Comparison of ENCODE assay signal across 18 mouse cellular contexts in the genomic region with DNA sequence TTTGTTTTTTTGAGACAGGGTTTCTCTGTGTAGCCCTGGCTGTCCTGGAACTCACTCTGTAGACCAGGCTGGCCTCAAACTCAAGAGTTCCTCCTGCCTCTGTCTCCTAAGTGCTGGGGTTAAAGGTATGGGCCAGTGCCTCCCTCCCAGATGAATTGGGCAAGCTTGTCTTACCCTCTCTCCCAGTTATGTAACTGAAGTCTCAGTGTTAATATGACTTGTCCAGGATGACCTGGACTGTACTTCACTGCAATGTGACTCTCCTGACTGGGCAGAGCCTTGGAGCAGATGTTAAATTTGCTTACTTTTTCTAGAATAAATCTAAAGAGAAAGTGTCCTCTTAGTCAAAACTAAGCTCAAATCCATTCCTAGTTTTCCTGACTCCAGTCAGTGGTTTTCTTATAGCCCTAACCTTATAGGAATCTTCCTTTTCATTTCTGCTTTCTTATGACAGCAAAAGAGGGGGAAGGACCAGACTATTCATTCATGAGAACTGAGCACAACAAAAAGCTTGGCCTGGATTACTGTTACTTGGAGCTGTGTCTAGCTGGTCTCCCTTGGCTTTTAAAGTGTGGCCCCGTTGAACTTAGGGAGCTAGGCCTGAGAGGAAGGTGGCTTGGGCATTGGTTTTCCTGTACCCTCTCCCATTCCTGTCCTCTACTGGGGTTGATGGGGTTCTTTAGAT. TPM values are rescaled to one million over a fixed set of nuclear protein-coding genes. Genes with fewer than 3 reads are reported as not detected.
DNase-seq lines count a peak whose midpoint lies in the region; ATAC-seq lines count a peak whose summit lies in the region.
"Had no signal": no experiment of that assay in that cellular context is flagged by ENCODE, and none has a peak within 500 bp of the region (broad histone marks: within the 10 kb centered on the region; RNA-seq: fewer than 3 reads in every experiment).

No protein-coding gene starts in this region.

- DNase-seq in embryonic facial prominence, embryonic 11.5 days (ENCODE audit: low spot score), result peak; percentile 27
- DNase-seq in embryonic facial prominence, embryonic 10.5 days (ENCODE audit: low spot score), result no peak
- DNase-seq in left cerebral cortex, adult 18-20 months (ENCODE audit: low spot score in 2 of 2), result peak; percentile 14 to 24
- DNase-seq in left cerebral cortex, adult 8-10 months (ENCODE audit: low spot score in 2 of 2), result no peak
- DNase-seq in 3T3-L1 (ENCODE audit: low read depth, low spot score), result peak; percentile 15
- DNase-seq in brain, adult 2 months (ENCODE audit: low read depth, low spot score), result peak; percentile 73
- DNase-seq in liver, embryonic 11.5 days (ENCODE audit: low spot score), result no peak
- DNase-seq in yolk sac, embryonic 10.5 days (ENCODE audit: low spot score), result no peak
- DNase-seq: B cell, adult 2 months; cerebellum, postnatal 14 days; heart, adult 2 months; heart, postnatal 14 days; kidney, postnatal 25 days; layer of hippocampus, postnatal 36 days had no signal

- no peak overlapping the region for H3K4me2 ChIP-seq in embryonic facial prominence, embryonic 11.5 days (ENCODE audit: low read depth, low read length)
- no peak overlapping the region for H3K4me2 ChIP-seq in liver, embryonic 11.5 days

- WGBS in embryonic facial prominence, embryonic 11.5 days, result 83% methylated on average over 1 of the region's 1 CpGs
- 67% methylated on average over 1 of the region's 1 CpGs for WGBS in embryonic facial prominence, embryonic 10.5 days
- 58% methylated on average over 1 of the region's 1 CpGs for WGBS in liver, embryonic 11.5 days

- H3K4me3 ChIP-seq in embryonic facial prominence, embryonic 11.5 days (ENCODE audit: low read depth, low read length), result no peak overlapping the region
- H3K4me3 ChIP-seq in embryonic facial prominence, embryonic 10.5 days, result no peak overlapping the region
- no peak overlapping the region for H3K4me3 ChIP-seq in liver, embryonic 11.5 days (ENCODE audit: low read depth, low read length)
- H3K4me3 ChIP-seq: heart, adult 2 months; midbrain, embryonic 10.5 days had no signal

- H3K4me1 ChIP-seq in embryonic facial prominence, embryonic 11.5 days (ENCODE audit: control insufficient read depth, insufficient read depth, low read length), result peaks cover 5% of the 10 kb centered on the region; the same call in 1 of the 2 replicates
- peaks cover 33% of the 10 kb centered on the region for H3K4me1 ChIP-seq in embryonic facial prominence, embryonic 10.5 days
- peaks cover 15% of the 10 kb centered on the region for H3K4me1 ChIP-seq in liver, embryonic 11.5 days (replicated peaks; ENCODE audit: control insufficient read depth, insufficient read depth, low read length)

- no peaks in the 10 kb centered on the region for H3K36me3 ChIP-seq in embryonic facial prominence, embryonic 11.5 days (replicated peaks; ENCODE audit: control insufficient read depth, insufficient read depth, low read depth, low read length)
- no peaks in the 10 kb centered on the region for H3K36me3 ChIP-seq in embryonic facial prominence, embryonic 10.5 days (replicated peaks)
- no peaks in the 10 kb centered on the region for H3K36me3 ChIP-seq in liver, embryonic 11.5 days (ENCODE audit: control insufficient read depth, insufficient read depth, low read length)
- H3K36me3 ChIP-seq: G1E; midbrain, embryonic 10.5 days had no signal

- H3K27ac ChIP-seq in embryonic facial prominence, embryonic 11.5 days (replicated peaks; ENCODE audit: low read depth, low read length), result no peak overlapping the region
- no peak overlapping the region for H3K27ac ChIP-seq in embryonic facial prominence, embryonic 10.5 days (replicated peaks)
- no peak overlapping the region for H3K27ac ChIP-seq in liver, embryonic 11.5 days (ENCODE audit: low read depth, low read length)
- H3K27ac ChIP-seq: heart, adult 2 months; midbrain, embryonic 10.5 days had no signal

- H3K9ac ChIP-seq in embryonic facial prominence, embryonic 11.5 days (replicated peaks; ENCODE audit: low read length), result no peak overlapping the region
- no peak overlapping the region for H3K9ac ChIP-seq in liver, embryonic 11.5 days (ENCODE audit: low read depth, low read length)

- no peak for ATAC-seq in embryonic facial prominence, embryonic 11.5 days (replicated peaks; ENCODE audit: insufficient number of reproducible peaks, low FRiP score, low TSS enrichment, low read depth)
- ATAC-seq in liver, embryonic 11.5 days (replicated peaks; ENCODE audit: low FRiP score), result no peak
- ATAC-seq: inflammation-experienced regulatory T-cells, adult 6 months had no signal

- no peaks in the 10 kb centered on the region for H3K9me3 ChIP-seq in embryonic facial prominence, embryonic 11.5 days (replicated peaks; ENCODE audit: control insufficient read depth, low read length)
- no peaks in the 10 kb centered on the region for H3K9me3 ChIP-seq in embryonic facial prominence, embryonic 10.5 days
- H3K9me3 ChIP-seq in liver, embryonic 11.5 days (ENCODE audit: control insufficient read depth, low read length), result no peaks in the 10 kb centered on the region
- H3K9me3 ChIP-seq: G1E; midbrain, embryonic 10.5 days had no signal

- peaks cover 16% of the 10 kb centered on the region for H3K27me3 ChIP-seq in embryonic facial prominence, embryonic 11.5 days (ENCODE audit: control insufficient read depth, insufficient read depth, low read length)
- peaks cover 54% of the 10 kb centered on the region for H3K27me3 ChIP-seq in embryonic facial prominence, embryonic 10.5 days (replicated peaks; ENCODE audit: low read depth, poor library complexity, severe bottlenecking)
- peaks cover 36% of the 10 kb centered on the region for H3K27me3 ChIP-seq in liver, embryonic 11.5 days (replicated peaks; ENCODE audit: control insufficient read depth, insufficient read depth, low read length)

RNA-seq across cellular contexts. Expression of gene Edc3, which starts 9.7 kb away (rescaled TPM):
- polyA plus RNA-seq in embryonic facial prominence, embryonic 11.5 days (2014; fragmentation: Nextera tagmentation; extraction: Ambion mirVana), result 28.1 and 29.1 TPM in 2 replicates
- polyA plus RNA-seq in embryonic facial prominence, embryonic 10.5 days (2016; fragmentation: Nextera tagmentation; extraction: Ambion mirVana), result 45.5 and 46.7 TPM in 2 replicates
- total RNA-seq in left cerebral cortex, adult 18-20 months (2021), result 10 to 100 TPM; 15.2 to 16.0 TPM
- 10 to 100 TPM; 13.4 to 16.5 (median 14.6) TPM for total RNA-seq in left cerebral cortex, adult 8-10 months (2022)
- polyA plus RNA-seq in liver, embryonic 11.5 days (2014; fragmentation: Nextera tagmentation; extraction: Ambion mirVana), result 22.2 and 23.5 TPM in 2 replicates

RNA-seq across cellular contexts. Expression of gene Cyp1a1, which starts 10.9 kb away (rescaled TPM):
- polyA plus RNA-seq in embryonic facial prominence, embryonic 11.5 days (2014; fragmentation: Nextera tagmentation; extraction: Ambion mirVana), result not detected in 2 replicates
- 0.07 TPM in 1 of 2 replicates, not detected in the other for polyA plus RNA-seq in embryonic facial prominence, embryonic 10.5 days (2016; fragmentation: Nextera tagmentation; extraction: Ambion mirVana)
- total RNA-seq in left cerebral cortex, adult 18-20 months (2021), result under 1 TPM in 1 of 2 experiments, not detected in 1; 0.16 TPM
- under 1 TPM; 0.14 to 0.25 (median 0.19) TPM for total RNA-seq in left cerebral cortex, adult 8-10 months (2022)
- 0.66 and 0.92 TPM in 2 replicates for polyA plus RNA-seq in liver, embryonic 11.5 days (2014; fragmentation: Nextera tagmentation; extraction: Ambion mirVana)
- total RNA-seq: G1E; heart, postnatal 14 days had no signal
- polyA plus RNA-seq: G1E; neural tube, embryonic 11.5 days had no signal

RNA-seq across cellular contexts. Expression of gene Cyp1a2, which starts 15.1 kb away (rescaled TPM):
- not detected in 2 replicates for polyA plus RNA-seq in embryonic facial prominence, embryonic 11.5 days (2014; fragmentation: Nextera tagmentation; extraction: Ambion mirVana)
- polyA plus RNA-seq in embryonic facial prominence, embryonic 10.5 days (2016; fragmentation: Nextera tagmentation; extraction: Ambion mirVana), result not detected in 2 replicates
- total RNA-seq in left cerebral cortex, adult 18-20 months (2021), result not detected
- not detected for total RNA-seq in left cerebral cortex, adult 8-10 months (2022)
- not detected in 2 replicates for polyA plus RNA-seq in liver, embryonic 11.5 days (2014; fragmentation: Nextera tagmentation; extraction: Ambion mirVana)
- total RNA-seq: G1E; heart, adult 2 months; heart, postnatal 14 days; layer of hippocampus, postnatal 36 days had no signal
- polyA plus RNA-seq: G1E; heart, adult 2 months; inflammation-experienced regulatory T-cells, adult 6 months; midbrain, embryonic 10.5 days; neural tube, embryonic 11.5 days had no signal

RNA-seq across cellular contexts. Expression of gene Csk, which starts 45.2 kb away (rescaled TPM):
- 30.7 and 31.4 TPM in 2 replicates for polyA plus RNA-seq in embryonic facial prominence, embryonic 11.5 days (2014; fragmentation: Nextera tagmentation; extraction: Ambion mirVana)
- 33.2 and 38.3 TPM in 2 replicates for polyA plus RNA-seq in embryonic facial prominence, embryonic 10.5 days (2016; fragmentation: Nextera tagmentation; extraction: Ambion mirVana)
- total RNA-seq in left cerebral cortex, adult 18-20 months (2021), result 10 to 100 TPM; 35.1 to 37.0 TPM
- 10 to 100 TPM; 36.0 to 44.4 (median 41.6) TPM for total RNA-seq in left cerebral cortex, adult 8-10 months (2022)
- 45.2 and 47.7 TPM in 2 replicates for polyA plus RNA-seq in liver, embryonic 11.5 days (2014; fragmentation: Nextera tagmentation; extraction: Ambion mirVana)

Comparison
In these comparisons a context has a peak if more than half of its experiments do, and no peak if none do; other contexts are left out.
1. DNase-seq: peak in embryonic facial prominence, embryonic 11.5 days (single experiment), left cerebral cortex, adult 18-20 months (2 of 2), 3T3-L1 (single experiment) and brain, adult 2 months (single experiment); none in embryonic facial prominence, embryonic 10.5 days (single experiment), left cerebral cortex, adult 8-10 months (0 of 2), liver, embryonic 11.5 days (single experiment) and yolk sac, embryonic 10.5 days (single experiment).